Mouse (Mus musculus) stomach, postnatal 0 days (tissue): ENCODE data around the gene Chrnb4.
A peak's percentile ranks its signal among the peaks of the same experiment; 100 is the strongest.

Experiments
- CTCF ChIP-seq: IDR thresholded peaks from 2 replicates; pipeline ENCODE4 v1.5.1; 2016; ENCODE audit warnings: antibody characterized with exemption, low read depth, mild to moderate bottlenecking, moderate library complexity
- EP300 ChIP-seq: optimal IDR thresholded peaks from 2 replicates; pipeline ENCODE3; 2016; ENCODE audit warnings: antibody characterized with exemption

DNA sequence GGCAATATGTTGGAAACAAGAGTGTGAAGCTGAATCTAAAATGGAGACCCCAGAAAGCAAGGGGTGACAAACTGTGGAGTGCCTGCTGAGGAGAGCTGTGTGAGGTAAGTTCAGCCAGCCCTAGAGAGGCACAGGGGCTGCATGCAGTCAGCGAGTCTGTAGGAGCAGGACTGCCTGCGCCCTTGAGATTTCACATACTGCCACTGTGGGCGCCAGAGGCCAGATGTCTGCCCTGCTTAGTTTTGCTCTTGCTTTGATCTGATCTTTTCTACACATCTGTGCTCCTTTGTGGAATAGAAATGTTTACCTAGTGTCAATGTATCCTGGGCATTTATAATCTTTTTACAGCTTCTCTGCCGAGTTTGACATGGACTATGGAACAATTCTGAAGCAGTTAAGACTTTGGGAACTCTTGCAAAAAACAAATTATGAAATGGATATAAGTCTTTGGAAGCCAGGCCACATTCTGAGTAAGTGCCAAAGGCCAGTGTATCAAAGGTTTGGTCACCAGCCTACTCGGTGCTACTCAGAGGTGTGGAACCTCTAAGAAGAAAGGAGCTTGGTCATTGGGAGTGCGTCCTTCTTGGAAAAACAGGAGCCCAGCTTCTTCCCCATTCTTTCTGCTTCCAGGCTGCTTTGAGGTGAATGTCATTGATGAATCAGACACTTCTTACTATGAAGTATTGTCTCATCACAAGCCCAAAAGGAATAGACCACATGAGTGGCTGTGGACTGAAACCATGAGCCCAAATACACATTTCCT is 37.8 kb downstream of the Chrnb4 start:
- TF ChIP-seq CTCF (peak; percentile 42), EP300 (no peak)
